Mouse (Mus musculus) forebrain, embryonic 11.5 days (tissue): ENCODE data around the gene Mab21l1. TPM values are rescaled to one million over a fixed set of nuclear protein-coding genes. Genes with fewer than 3 reads are reported as not detected.
A peak's percentile ranks its signal among the peaks of the same experiment; 100 is the strongest.

ENCODE experiments used
- ATAC-seq: fragments of 200-750 bp; cut with Nextera tagmentation; replicated peaks from 2 replicates; pipeline ENCODE4 v1.8.0; 2017; ENCODE audit warnings: moderate TSS enrichment; ENCODE audit not compliant: low FRiP score
- DNase-seq: peaks from one replicate; pipeline ENCODE4 v3.0.0-alpha.2; 2017; ENCODE audit warnings: low spot score
- H3K27ac ChIP-seq: fragments of 300-500 bp; sonication (generic); 2 replicates; pipeline ENCODE4 v1.5.1; 2014; ENCODE audit warnings: low read depth, low read length
- H3K27me3 ChIP-seq: fragments of 300-500 bp; sonication (generic); 2 replicates; pipeline ENCODE4 v1.6.1; 2014; ENCODE audit warnings: mild to moderate bottlenecking, low read length, mixed read lengths; ENCODE audit not compliant: control insufficient read depth, insufficient read depth
- H3K36me3 ChIP-seq: fragments of 300-500 bp; sonication (generic); 2 replicates; pipeline ENCODE4 v1.6.1; 2014; ENCODE audit warnings: mild to moderate bottlenecking, low read length, moderate library complexity, mixed read lengths; ENCODE audit not compliant: control insufficient read depth, insufficient read depth
- H3K4me1 ChIP-seq: fragments of 300-500 bp; sonication (generic); replicated peaks from 2 replicates; pipeline ENCODE4 v1.6.1; 2014; ENCODE audit warnings: low read length, mixed read lengths; ENCODE audit not compliant: control insufficient read depth, insufficient read depth
- H3K4me2 ChIP-seq: fragments of 300-500 bp; sonication (generic); 2 replicates; pipeline ENCODE4 v1.6.1; 2014; ENCODE audit warnings: low read depth, mild to moderate bottlenecking, low read length, moderate library complexity, mixed read lengths; ENCODE audit not compliant: severe bottlenecking
- H3K4me3 ChIP-seq: fragments of 300-500 bp; sonication (generic); 2 replicates; pipeline ENCODE4 v1.5.1; 2014; ENCODE audit warnings: low read depth, low read length
- H3K9ac ChIP-seq: fragments of 300-500 bp; sonication (generic); 2 replicates; pipeline ENCODE4 v1.6.1; 2014; ENCODE audit warnings: low read length
- H3K9me3 ChIP-seq: fragments of 300-500 bp; sonication (generic); 2 replicates; pipeline ENCODE4 v1.6.1; 2016; ENCODE audit warnings: low read length, mixed read lengths; ENCODE audit not compliant: control insufficient read depth
- WGBS: fragments of 180-500 bp; shearing (Covaris S2); extraction: QIAGEN DNeasy Blood & Tissue Kit; methylation state at CpG from one replicate; pipeline ENCODE4 v1.1.7; 2014; 5-methylcytosine and 5-hydroxymethylcytosine counted together
- polyA plus RNA-seq: library from polyadenylated mRNA; unstranded; fragments of >200 nt; fragmentation: Nextera tagmentation; extraction: Ambion mirVana; gene quantifications from 2 replicates; pipeline ENCODE4 v1.2.1, GENCODE M21; 2014

Mab21l1 gene
- 16.6 and 20.5 TPM in 2 replicates for polyA plus RNA-seq

GRCm38 (mm10) chr3:55782056-55782687 is at the start of gene Mab21l1:
Gene Mab21l1, plus strand, starts transcription at chr3:55782510.
- Histone ChIP-seq H3K9ac (peak within 1 kb of the TSS; percentile 45), H3K9me3 (no peaks in the 10 kb centered on the region), H3K27ac (peak within 1 kb of the TSS; percentile 59), H3K4me2 (peak within 1 kb of the TSS; percentile 44), H3K4me1 (peaks cover 25% of the 10 kb centered on the region), H3K27me3 (peaks cover 73% of the 10 kb centered on the region), H3K4me3 (peak within 1 kb of the TSS; percentile 27), H3K36me3 (no peaks in the 10 kb centered on the region)
- under 1% methylated on average over 16 of the region's 16 CpGs for WGBS
- peak; percentile 76 for ATAC-seq
- peak; percentile 77 for DNase-seq

- H3K27ac ChIP-seq = no peak overlapping the region
- ATAC-seq (no peak), DNase-seq (no peak)
- no peak overlapping the region for H3K4me2 ChIP-seq
- H3K9me3 ChIP-seq = no peaks in the 10 kb centered on the region
- WGBS = 70% methylated on average over 6 of the region's 6 CpGs
- no peak overlapping the region for H3K4me3 ChIP-seq
- no peaks in the 10 kb centered on the region for H3K27me3 ChIP-seq
- H3K36me3 ChIP-seq = no peaks in the 10 kb centered on the region
- no peaks in the 10 kb centered on the region for H3K4me1 ChIP-seq
- no peak overlapping the region for H3K9ac ChIP-seq
These were observed 48.6 kb upstream of the Mab21l1 start for GRCm38 (mm10) chr3:55733665-55734064.

GRCm38 (mm10) chr3:55741428-55741827 is 40.9 kb upstream of the Mab21l1 start:
- no peaks in the 10 kb centered on the region for H3K4me1 ChIP-seq
- no peak overlapping the region for H3K4me2 ChIP-seq
- no peak overlapping the region for H3K4me3 ChIP-seq
- no peaks in the 10 kb centered on the region; the same call in 1 of the 2 replicates for H3K27me3 ChIP-seq
- DNase-seq (no peak), ATAC-seq (0 out of 2 replicates have a peak, but pooled peaks have one; percentile 33)
- H3K27ac ChIP-seq = no peak overlapping the region
- H3K9ac ChIP-seq = no peak overlapping the region
- 46% methylated on average over 6 of the region's 6 CpGs for WGBS
- no peaks in the 10 kb centered on the region for H3K36me3 ChIP-seq
- no peaks in the 10 kb centered on the region for H3K9me3 ChIP-seq

- WGBS = 80% methylated on average over 5 of the region's 5 CpGs
- DNase-seq (no peak), ATAC-seq (no peak)
- Histone ChIP-seq H3K27me3 (peaks cover 3% of the 10 kb centered on the region; the same call in 1 of the 2 replicates), H3K9me3 (no peaks in the 10 kb centered on the region), H3K27ac (no peak overlapping the region), H3K4me3 (no peak overlapping the region), H3K4me2 (no peak overlapping the region), H3K9ac (no peak overlapping the region), H3K4me1 (no peaks in the 10 kb centered on the region), H3K36me3 (no peaks in the 10 kb centered on the region)
These were observed 40.1 kb upstream of the Mab21l1 start for GRCm38 (mm10) chr3:55742218-55742617.

GRCm38 (mm10) chr3:55742654-55743053 is 39.7 kb upstream of the Mab21l1 start:
- H3K27me3 ChIP-seq = peaks cover 3% of the 10 kb centered on the region; the same call in 1 of the 2 replicates
- H3K4me2 ChIP-seq = no peak overlapping the region
- no peaks in the 10 kb centered on the region for H3K36me3 ChIP-seq
- H3K9ac ChIP-seq = no peak overlapping the region
- H3K9me3 ChIP-seq = no peaks in the 10 kb centered on the region
- WGBS = 73% methylated on average over 4 of the region's 4 CpGs
- no peak for ATAC-seq
- no peak overlapping the region for H3K27ac ChIP-seq
- no peak for DNase-seq
- no peak overlapping the region for H3K4me3 ChIP-seq
- H3K4me1 ChIP-seq = no peaks in the 10 kb centered on the region

GRCm38 (mm10) chr3:55743885-55744284 is 38.4 kb upstream of the Mab21l1 start:
- H3K4me3 ChIP-seq = no peak overlapping the region
- ATAC-seq (no peak), DNase-seq (no peak)
- H3K27ac ChIP-seq = no peak overlapping the region
- H3K9ac ChIP-seq = no peak overlapping the region
- H3K27me3 ChIP-seq = peaks cover 11% of the 10 kb centered on the region; the same call in 1 of the 2 replicates
- no peaks in the 10 kb centered on the region for H3K9me3 ChIP-seq
- H3K36me3 ChIP-seq = no peaks in the 10 kb centered on the region
- no peaks in the 10 kb centered on the region for H3K4me1 ChIP-seq
- 86% methylated on average over 5 of the region's 5 CpGs for WGBS
- no peak overlapping the region for H3K4me2 ChIP-seq

GRCm38 (mm10) chr3:55750445-55751065 is 31.8 kb upstream of the Mab21l1 start:
- WGBS = 75% methylated on average over 11 of the region's 11 CpGs
- H3K4me1 ChIP-seq = peaks cover 2% of the 10 kb centered on the region; the same call in 1 of the 2 replicates
- H3K27ac ChIP-seq = no peak overlapping the region

GRCm38 (mm10) chr3:55751363-55751762 is 30.9 kb upstream of the Mab21l1 start:
- ATAC-seq = no peak
- H3K4me1 ChIP-seq = peaks cover 2% of the 10 kb centered on the region; the same call in 1 of the 2 replicates
- no peaks in the 10 kb centered on the region for H3K36me3 ChIP-seq
- H3K9me3 ChIP-seq = no peaks in the 10 kb centered on the region
- peaks cover 57% of the 10 kb centered on the region for H3K27me3 ChIP-seq
- DNase-seq = no peak
- no peak overlapping the region for H3K4me3 ChIP-seq
- 33% methylated on average over 5 of the region's 5 CpGs for WGBS
- H3K9ac ChIP-seq = no peak overlapping the region
- no peak overlapping the region for H3K4me2 ChIP-seq
- H3K27ac ChIP-seq = no peak overlapping the region

More at GRCm38 (mm10) chr3:55750445-55751065, 31.8 kb upstream of the Mab21l1 start:
- Histone ChIP-seq H3K36me3 (no peaks in the 10 kb centered on the region), H3K9me3 (no peaks in the 10 kb centered on the region), H3K9ac (no peak overlapping the region), H3K4me3 (no peak overlapping the region), H3K27me3 (peaks cover 57% of the 10 kb centered on the region), H3K4me2 (no peak overlapping the region)
- ATAC-seq (no peak), DNase-seq (no peak)
